Mouse (Mus musculus) megakaryocyte, embryonic 14.5 days (primary cell): ENCODE measurements around the gene Gm10447. TPM values are rescaled to one million over a fixed set of nuclear protein-coding genes. Genes with fewer than 3 reads are reported as not detected.

Source experiments
- H3K27me3 ChIP-seq: replicated peaks from 2 replicates; pipeline ENCODE3; 2012; ENCODE audit warnings: inconsistent platforms
- H3K36me3 ChIP-seq: replicated peaks from 2 replicates; pipeline ENCODE3; 2012; ENCODE audit warnings: low read length, inconsistent platforms, mixed read lengths
- H3K4me1 ChIP-seq: 2 replicates; pipeline ENCODE4 v1.6.1; 2012; ENCODE audit warnings: inconsistent platforms
- H3K4me3 ChIP-seq: replicated peaks from 2 replicates; pipeline ENCODE3; 2012; ENCODE audit warnings: moderate library complexity, mild to moderate bottlenecking, inconsistent platforms
- H3K9me3 ChIP-seq: 2 replicates; pipeline ENCODE4 v1.6.1; 2012; ENCODE audit warnings: inconsistent platforms
- FLI1 ChIP-seq: IDR thresholded peaks from 2 replicates; pipeline ENCODE4 v1.6.1; 2012; ENCODE audit warnings: low read length, inconsistent platforms, mixed read lengths
- GATA1 ChIP-seq: IDR thresholded peaks from 3 replicates; pipeline ENCODE4 v1.6.1; 2012; ENCODE audit warnings: mixed read lengths, low read length, inconsistent platforms, borderline replicate concordance
- polyA plus RNA-seq: library from polyadenylated mRNA; stranded (reverse); fragments of >175 nt; gene quantifications from 2 replicates; pipeline ENCODE4 v1.2.3, GENCODE M21; 2012; ENCODE audit warnings: low replicate concordance; ENCODE audit not compliant: insufficient read depth

The Gm10447 gene
- polyA plus RNA-seq, 1 experiment = not detected

GRCm38 (mm10) chr11:53463551-53464424, 6.9 kb upstream of the Gm10447 start:
- TF ChIP-seq FLI1 (no peak), GATA1 (no peak)
- Histone ChIP-seq H3K4me1 (peaks cover 25% of the 10 kb centered on the region), H3K9me3 (peaks cover 10% of the 10 kb centered on the region), H3K36me3 (no peaks in the 10 kb centered on the region), H3K4me3 (peak overlapping the region; percentile 87), H3K27me3 (peaks cover 85% of the 10 kb centered on the region)

- peaks cover 33% of the 10 kb centered on the region for H3K4me1 ChIP-seq
- no peak overlapping the region for H3K4me3 ChIP-seq
- peaks cover 90% of the 10 kb centered on the region for H3K27me3 ChIP-seq
- H3K9me3 ChIP-seq = peaks cover 15% of the 10 kb centered on the region
- no peaks in the 10 kb centered on the region for H3K36me3 ChIP-seq
- no peak for TF ChIP-seq GATA1
- TF ChIP-seq FLI1 = no peak
Observed at GRCm38 (mm10) chr11:53461727-53462126, 4.8 kb upstream of the Gm10447 start.

- peaks cover 30% of the 10 kb centered on the region for H3K4me1 ChIP-seq
- peaks cover 88% of the 10 kb centered on the region for H3K27me3 ChIP-seq
- no peak overlapping the region for H3K4me3 ChIP-seq
- no peaks in the 10 kb centered on the region for H3K36me3 ChIP-seq
- TF ChIP-seq GATA1 (no peak), FLI1 (no peak)
- peaks cover 15% of the 10 kb centered on the region for H3K9me3 ChIP-seq
Observed at GRCm38 (mm10) chr11:53460192-53460591, 3.3 kb upstream of the Gm10447 start.

- Histone ChIP-seq H3K9me3 (peaks cover 10% of the 10 kb centered on the region), H3K36me3 (no peaks in the 10 kb centered on the region), H3K4me3 (no peak overlapping the region), H3K27me3 (peaks cover 85% of the 10 kb centered on the region), H3K4me1 (peaks cover 29% of the 10 kb centered on the region)
- TF ChIP-seq GATA1 = no peak
- TF ChIP-seq FLI1 = no peak
Observed at GRCm38 (mm10) chr11:53458996-53459395, 2.1 kb upstream of the Gm10447 start.

GRCm38 (mm10) chr11:53457372-53457954, 553 bp upstream of the Gm10447 start:
- Histone ChIP-seq H3K9me3 (peaks cover 10% of the 10 kb centered on the region; the same call in 1 of the 2 replicates), H3K36me3 (no peaks in the 10 kb centered on the region), H3K4me1 (peaks cover 23% of the 10 kb centered on the region), H3K4me3 (peak overlapping the region; percentile 93), H3K27me3 (peaks cover 80% of the 10 kb centered on the region)
- TF ChIP-seq FLI1 (no peak), GATA1 (no peak)

- H3K36me3 ChIP-seq = no peaks in the 10 kb centered on the region
- H3K9me3 ChIP-seq = peaks cover 5% of the 10 kb centered on the region; the same call in 1 of the 2 replicates
- TF ChIP-seq FLI1 (no peak), GATA1 (no peak)
- peaks cover 69% of the 10 kb centered on the region for H3K27me3 ChIP-seq
- no peak overlapping the region for H3K4me3 ChIP-seq
- peaks cover 38% of the 10 kb centered on the region for H3K4me1 ChIP-seq
Observed at GRCm38 (mm10) chr11:53453031-53453430, 3.9 kb downstream of the Gm10447 start.

- Histone ChIP-seq H3K4me3 (no peak overlapping the region), H3K36me3 (no peaks in the 10 kb centered on the region), H3K4me1 (peaks cover 35% of the 10 kb centered on the region), H3K9me3 (peaks cover 2% of the 10 kb centered on the region; the same call in 1 of the 2 replicates), H3K27me3 (peaks cover 62% of the 10 kb centered on the region)
- no peak for TF ChIP-seq FLI1
- TF ChIP-seq GATA1 = no peak
Observed at GRCm38 (mm10) chr11:53452396-53452795, 4.5 kb downstream of the Gm10447 start.

GRCm38 (mm10) chr11:53451361-53451760, 5.5 kb downstream of the Gm10447 start:
- TF ChIP-seq GATA1 = no peak
- TF ChIP-seq FLI1 = no peak
- no peaks in the 10 kb centered on the region for H3K36me3 ChIP-seq
- H3K4me1 ChIP-seq = peaks cover 25% of the 10 kb centered on the region
- no peak overlapping the region for H3K4me3 ChIP-seq
- H3K9me3 ChIP-seq = no peaks in the 10 kb centered on the region
- H3K27me3 ChIP-seq = peaks cover 53% of the 10 kb centered on the region

- TF ChIP-seq GATA1 = no peak
- TF ChIP-seq FLI1 = no peak
- peaks cover 30% of the 10 kb centered on the region for H3K4me1 ChIP-seq
- peaks cover 52% of the 10 kb centered on the region for H3K27me3 ChIP-seq
- H3K4me3 ChIP-seq = no peak overlapping the region
- no peaks in the 10 kb centered on the region for H3K36me3 ChIP-seq
- no peaks in the 10 kb centered on the region for H3K9me3 ChIP-seq
Observed at GRCm38 (mm10) chr11:53450070-53450705, 6.7 kb downstream of the Gm10447 start.
